Mouse (Mus musculus) liver, postnatal 0 days (tissue): Measurements from ENCODE around the gene Mettl23. TPM values are rescaled to one million over a fixed set of nuclear protein-coding genes. Genes with fewer than 3 reads are reported as not detected.
A peak's percentile ranks its signal among the peaks of the same experiment; 100 is the strongest.

Experiments
- ATAC-seq: fragments of 200-750 bp; cut with Nextera tagmentation; 2 replicates; pipeline ENCODE4 v1.8.0; 2017; ENCODE audit warnings: mild to moderate bottlenecking, moderate library complexity
- DNase-seq: peaks from one replicate; pipeline ENCODE4 v3.0.0-alpha.2; 2016
- H3K27ac ChIP-seq: fragments of 300-500 bp; sonication (generic); 2 replicates; pipeline ENCODE4 v1.5.1; 2014; ENCODE audit warnings: antibody characterized with exemption, moderate library complexity, mild to moderate bottlenecking, low read depth
- H3K27me3 ChIP-seq: fragments of 300-500 bp; sonication (generic); 2 replicates; pipeline ENCODE4 v1.6.1; 2014; ENCODE audit warnings: low read length, control low read depth, mixed read lengths; ENCODE audit not compliant: insufficient read depth
- H3K36me3 ChIP-seq: fragments of 300-500 bp; sonication (generic); replicated peaks from 2 replicates; pipeline ENCODE4 v1.6.1; 2014; ENCODE audit warnings: mild to moderate bottlenecking, control low read depth, low read length, moderate library complexity, mixed read lengths; ENCODE audit not compliant: insufficient read depth
- H3K4me1 ChIP-seq: fragments of 300-500 bp; sonication (generic); 2 replicates; pipeline ENCODE4 v1.6.1; 2014; ENCODE audit warnings: antibody characterized with exemption, mild to moderate bottlenecking, control low read depth; ENCODE audit not compliant: insufficient read depth
- H3K4me2 ChIP-seq: fragments of 300-500 bp; sonication (generic); 2 replicates; pipeline ENCODE4 v1.6.1; 2014; ENCODE audit warnings: low read depth, mild to moderate bottlenecking, low read length, moderate library complexity, mixed read lengths
- H3K4me3 ChIP-seq: fragments of 300-500 bp; sonication (generic); 2 replicates; pipeline ENCODE4 v1.5.1; 2014; ENCODE audit warnings: low read depth, low read length
- H3K9ac ChIP-seq: fragments of 300-500 bp; sonication (generic); replicated peaks from 2 replicates; pipeline ENCODE4 v1.6.1; 2014; ENCODE audit warnings: mild to moderate bottlenecking, moderate library complexity
- H3K9me3 ChIP-seq: fragments of 300-500 bp; sonication (generic); 2 replicates; pipeline ENCODE4 v1.6.1; 2016; ENCODE audit warnings: mild to moderate bottlenecking, control low read depth, low read length, mixed read lengths
- CTCF ChIP-seq: sonication (generic); IDR thresholded peaks from 2 replicates; pipeline ENCODE4 v1.5.1; 2016; ENCODE audit warnings: antibody characterized with exemption, low read depth
- EP300 ChIP-seq: IDR thresholded peaks from 2 replicates; pipeline ENCODE4 v1.6.1; 2016; ENCODE audit warnings: antibody characterized with exemption, low read depth, mild to moderate bottlenecking
- WGBS: fragments of 180-500 bp; shearing (Covaris S2); extraction: QIAGEN DNeasy Blood & Tissue Kit; methylation state at CpG from one replicate; pipeline ENCODE4 v1.1.7; 2014; ENCODE audit not compliant: insufficient replicate concordance; 5-methylcytosine and 5-hydroxymethylcytosine counted together
- polyA plus RNA-seq: library from polyadenylated mRNA; unstranded; fragments of >200 nt; fragmentation: Nextera tagmentation; extraction: Ambion mirVana; gene quantifications from 2 replicates; pipeline ENCODE4 v1.2.1, GENCODE M21; 2015

The Mettl23 gene
- polyA plus RNA-seq, 1 experiment from 2014 or later: 33.0 TPM

- Histone ChIP-seq H3K4me2 (no peak overlapping the region), H3K9me3 (no peaks in the 10 kb centered on the region), H3K4me3 (no peak overlapping the region), H3K36me3 (no peaks in the 10 kb centered on the region), H3K9ac (no peak overlapping the region), H3K27ac (no peak overlapping the region), H3K27me3 (no peaks in the 10 kb centered on the region), H3K4me1 (peaks cover 4% of the 10 kb centered on the region)
- TF ChIP-seq CTCF (no peak), EP300 (no peak)
- ATAC-seq: no peak
- 76% methylated on average over 5 of the region's 5 CpGs for WGBS
- DNase-seq: no peak
Observed at GRCm38 (mm10) chr11:116816769-116817168, 26.3 kb upstream of the Mettl23 start.

GRCm38 (mm10) chr11:116817567-116817966 is 25.5 kb upstream of the Mettl23 start:
- no peak overlapping the region for H3K9ac ChIP-seq
- no peaks in the 10 kb centered on the region for H3K27me3 ChIP-seq
- TF ChIP-seq CTCF: no peak
- no peak for TF ChIP-seq EP300
- H3K36me3 ChIP-seq: no peaks in the 10 kb centered on the region
- DNase-seq: no peak
- H3K4me1 ChIP-seq: peaks cover 4% of the 10 kb centered on the region
- no peak overlapping the region for H3K4me2 ChIP-seq
- WGBS: 82% methylated on average over 5 of the region's 5 CpGs
- no peak overlapping the region for H3K27ac ChIP-seq
- ATAC-seq: no peak
- H3K4me3 ChIP-seq: no peak overlapping the region
- H3K9me3 ChIP-seq: no peaks in the 10 kb centered on the region

- Histone ChIP-seq H3K27ac (no peak overlapping the region), H3K27me3 (no peaks in the 10 kb centered on the region), H3K9ac (no peak overlapping the region), H3K9me3 (no peaks in the 10 kb centered on the region), H3K36me3 (no peaks in the 10 kb centered on the region), H3K4me3 (no peak overlapping the region), H3K4me2 (no peak overlapping the region), H3K4me1 (peaks cover 4% of the 10 kb centered on the region)
- ATAC-seq (peak; percentile 78), DNase-seq (no peak)
- WGBS: 48% methylated on average over 8 of the region's 8 CpGs
- TF ChIP-seq CTCF (no peak), EP300 (no peak)
Observed at GRCm38 (mm10) chr11:116818722-116819121, 24.4 kb upstream of the Mettl23 start.

- no peak overlapping the region for H3K27ac ChIP-seq
- H3K36me3 ChIP-seq: no peaks in the 10 kb centered on the region
- no peak overlapping the region for H3K9ac ChIP-seq
- no peaks in the 10 kb centered on the region for H3K9me3 ChIP-seq
- no peak overlapping the region for H3K4me2 ChIP-seq
- no peak overlapping the region for H3K4me3 ChIP-seq
- DNase-seq (no peak), ATAC-seq (no peak)
- H3K27me3 ChIP-seq: no peaks in the 10 kb centered on the region
- 86% methylated on average over 5 of the region's 5 CpGs for WGBS
- TF ChIP-seq CTCF (no peak), EP300 (no peak)
- H3K4me1 ChIP-seq: no peaks in the 10 kb centered on the region; the same call in 1 of the 2 replicates
Observed at GRCm38 (mm10) chr11:116819932-116820593, 23.0 kb upstream of the Mettl23 start.

- H3K4me1 ChIP-seq: no peaks in the 10 kb centered on the region
- 60% methylated on average over 13 of the region's 13 CpGs for WGBS
- H3K9ac ChIP-seq: no peak overlapping the region
- H3K36me3 ChIP-seq: no peaks in the 10 kb centered on the region
- ATAC-seq: no peak
- no peaks in the 10 kb centered on the region for H3K9me3 ChIP-seq
- DNase-seq: no peak
- no peaks in the 10 kb centered on the region for H3K27me3 ChIP-seq
- H3K4me2 ChIP-seq: no peak overlapping the region
- H3K27ac ChIP-seq: no peak overlapping the region
- H3K4me3 ChIP-seq: no peak overlapping the region
- no peak for TF ChIP-seq EP300
- TF ChIP-seq CTCF: no peak
Observed at GRCm38 (mm10) chr11:116821057-116821940, 21.8 kb upstream of the Mettl23 start.

GRCm38 (mm10) chr11:116822215-116822614 is 20.9 kb upstream of the Mettl23 start:
- Histone ChIP-seq H3K36me3 (no peaks in the 10 kb centered on the region), H3K4me3 (no peak overlapping the region), H3K27ac (no peak overlapping the region), H3K9me3 (no peaks in the 10 kb centered on the region), H3K4me2 (no peak overlapping the region), H3K4me1 (no peaks in the 10 kb centered on the region), H3K9ac (no peak overlapping the region), H3K27me3 (no peaks in the 10 kb centered on the region)
- TF ChIP-seq EP300: no peak
- TF ChIP-seq CTCF: no peak
- ATAC-seq (no peak), DNase-seq (no peak)
- 70% methylated on average over 10 of the region's 10 CpGs for WGBS
